Mouse (Mus musculus): ENCODE measurements at regions not wholly inside any gene's neighbourhood (a gene's known extent, or its start where the extent isn't known, plus 50 kb on each side); places are given as distances from the start of the nearest gene placed in this dataset.

DNA sequence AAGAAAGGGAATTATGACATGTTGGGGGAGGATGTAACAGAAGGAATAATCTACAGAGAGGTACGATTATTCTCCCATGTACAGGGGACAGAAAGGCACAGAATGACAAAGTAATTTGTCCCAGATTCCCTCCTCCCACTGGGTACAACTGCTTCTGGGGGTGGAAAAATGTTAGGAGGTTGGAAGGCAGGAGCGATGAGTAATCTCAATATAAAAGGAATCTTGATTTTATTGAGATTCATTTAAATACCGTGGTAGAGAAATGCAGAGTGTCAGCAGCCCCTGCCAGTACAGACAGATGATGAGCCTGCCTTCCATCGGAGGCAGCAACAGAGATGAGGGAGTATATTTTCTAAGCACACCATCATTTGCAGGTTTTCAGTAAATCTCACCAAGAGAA lies 107.1 kb upstream of the Dpt start:
- no peak overlapping the region for H3K9ac ChIP-seq (ENCODE audit: low read depth, low read length)
- WGBS, result 85% methylated on average over 4 of the region's 4 CpGs
- intact Hi-C loops (cut with DNase I), result loop anchor here (5.0 kb wide), 1 partner anchor 227 kb away; no protein-coding TSS in a partner anchor

DNA sequence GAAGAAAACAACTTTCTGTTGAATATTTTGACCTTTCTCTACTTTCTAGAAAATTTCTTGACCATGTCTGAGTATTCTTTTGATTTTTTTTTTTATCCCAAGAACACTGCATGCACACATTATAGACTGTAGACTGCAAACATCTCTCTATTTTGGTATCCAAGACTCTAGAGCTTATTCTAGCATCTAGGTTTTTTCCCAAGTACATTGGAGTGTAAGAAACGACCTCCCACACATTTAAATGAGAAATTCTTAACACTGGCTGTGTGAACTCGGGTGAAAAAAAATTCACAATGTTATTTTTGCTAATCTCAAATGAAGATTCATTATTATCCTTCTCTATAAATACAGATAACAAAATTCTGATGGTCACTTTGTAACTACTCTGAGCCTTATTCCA lies 112.0 kb upstream of the Dpt start:
- intact Hi-C loops (cut with DNase I), result no loop called here
- 57% methylated on average over 2 of the region's 2 CpGs for WGBS
- DNase-seq, result no peak
- H3K27me3 ChIP-seq (ENCODE audit: control insufficient read depth, insufficient read depth, low read length), result no peaks in the 10 kb centered on the region
- no peak overlapping the region for H3K4me3 ChIP-seq
- no peak overlapping the region for H3K9ac ChIP-seq (ENCODE audit: low read depth, low read length)
- TF ChIP-seq POLR2A (IDR thresholded peaks at IDR 0.05; ENCODE audit: insufficient read depth, low read depth, low read length), result no peak
- no peak for TF ChIP-seq CTCF (IDR thresholded peaks at IDR 0.05)
- no peak for TF ChIP-seq EP300 (IDR thresholded peaks at IDR 0.05; ENCODE audit: insufficient read depth, low read depth, low read length)
- no peak overlapping the region for H3K27ac ChIP-seq
- H3K4me1 ChIP-seq (ENCODE audit: control insufficient read depth, insufficient read depth, low read length), result peaks cover 2% of the 10 kb centered on the region; the same call in 1 of the 2 replicates
- H3K36me3 ChIP-seq (ENCODE audit: control insufficient read depth, insufficient read depth, low read length), result no peaks in the 10 kb centered on the region
- no peaks in the 10 kb centered on the region for H3K79me2 ChIP-seq (replicated peaks; ENCODE audit: control insufficient read depth, insufficient read depth, low read length)

More for the DNA sequence above, 107.1 kb upstream of the Dpt start:
- no peak for TF ChIP-seq POLR2A (IDR thresholded peaks at IDR 0.05; ENCODE audit: insufficient read depth, low read depth, low read length)
- no peak for TF ChIP-seq CTCF (IDR thresholded peaks at IDR 0.05)
- TF ChIP-seq EP300 (IDR thresholded peaks at IDR 0.05; ENCODE audit: insufficient read depth, low read depth, low read length), result no peak
- H3K27me3 ChIP-seq (ENCODE audit: control insufficient read depth, insufficient read depth, low read length), result no peaks in the 10 kb centered on the region
- no peaks in the 10 kb centered on the region for H3K36me3 ChIP-seq (ENCODE audit: control insufficient read depth, insufficient read depth, low read length)
- H3K4me3 ChIP-seq, result no peak overlapping the region
- no peak overlapping the region for H3K27ac ChIP-seq
- no peaks in the 10 kb centered on the region for H3K79me2 ChIP-seq (replicated peaks; ENCODE audit: control insufficient read depth, insufficient read depth, low read length)
- DNase-seq, result no peak
- H3K4me1 ChIP-seq (ENCODE audit: control insufficient read depth, insufficient read depth, low read length), result no peaks in the 10 kb centered on the region

DNA sequence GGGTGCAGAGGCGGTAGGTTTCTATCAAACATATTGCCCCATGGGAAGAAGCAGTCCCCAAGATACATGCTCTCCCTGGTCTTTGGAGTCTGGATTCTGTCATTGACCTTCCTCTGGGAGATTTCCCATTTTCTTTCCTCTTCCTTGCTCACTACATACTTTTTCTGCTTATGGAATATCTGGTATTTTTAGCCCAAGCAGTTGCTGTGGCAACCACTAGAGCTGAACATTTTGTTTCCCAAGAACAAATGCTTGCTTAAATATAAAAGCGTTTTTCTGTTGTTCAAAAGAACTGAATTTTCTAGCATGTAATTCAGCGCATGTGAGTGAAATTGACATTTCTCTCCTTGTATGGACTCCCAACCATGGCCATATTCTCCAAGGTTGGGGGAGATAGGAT lies 112.7 kb upstream of the Dpt start:
- DNase-seq, result no peak
- TF ChIP-seq POLR2A (IDR thresholded peaks at IDR 0.05; ENCODE audit: insufficient read depth, low read depth, low read length), result no peak
- TF ChIP-seq EP300 (IDR thresholded peaks at IDR 0.05; ENCODE audit: insufficient read depth, low read depth, low read length), result no peak
- TF ChIP-seq CTCF (IDR thresholded peaks at IDR 0.05), result no peak
- 84% methylated on average over 3 of the region's 3 CpGs for WGBS
- H3K27ac ChIP-seq, result no peak overlapping the region
- intact Hi-C loops (cut with DNase I), result no loop called here
- H3K27me3 ChIP-seq (ENCODE audit: control insufficient read depth, insufficient read depth, low read length), result no peaks in the 10 kb centered on the region
- no peak overlapping the region for H3K9ac ChIP-seq (ENCODE audit: low read depth, low read length)
- no peaks in the 10 kb centered on the region for H3K36me3 ChIP-seq (ENCODE audit: control insufficient read depth, insufficient read depth, low read length)
- H3K4me1 ChIP-seq (ENCODE audit: control insufficient read depth, insufficient read depth, low read length), result peaks cover 2% of the 10 kb centered on the region; the same call in 1 of the 2 replicates
- no peaks in the 10 kb centered on the region for H3K79me2 ChIP-seq (replicated peaks; ENCODE audit: control insufficient read depth, insufficient read depth, low read length)
- H3K4me3 ChIP-seq, result no peak overlapping the region

DNA sequence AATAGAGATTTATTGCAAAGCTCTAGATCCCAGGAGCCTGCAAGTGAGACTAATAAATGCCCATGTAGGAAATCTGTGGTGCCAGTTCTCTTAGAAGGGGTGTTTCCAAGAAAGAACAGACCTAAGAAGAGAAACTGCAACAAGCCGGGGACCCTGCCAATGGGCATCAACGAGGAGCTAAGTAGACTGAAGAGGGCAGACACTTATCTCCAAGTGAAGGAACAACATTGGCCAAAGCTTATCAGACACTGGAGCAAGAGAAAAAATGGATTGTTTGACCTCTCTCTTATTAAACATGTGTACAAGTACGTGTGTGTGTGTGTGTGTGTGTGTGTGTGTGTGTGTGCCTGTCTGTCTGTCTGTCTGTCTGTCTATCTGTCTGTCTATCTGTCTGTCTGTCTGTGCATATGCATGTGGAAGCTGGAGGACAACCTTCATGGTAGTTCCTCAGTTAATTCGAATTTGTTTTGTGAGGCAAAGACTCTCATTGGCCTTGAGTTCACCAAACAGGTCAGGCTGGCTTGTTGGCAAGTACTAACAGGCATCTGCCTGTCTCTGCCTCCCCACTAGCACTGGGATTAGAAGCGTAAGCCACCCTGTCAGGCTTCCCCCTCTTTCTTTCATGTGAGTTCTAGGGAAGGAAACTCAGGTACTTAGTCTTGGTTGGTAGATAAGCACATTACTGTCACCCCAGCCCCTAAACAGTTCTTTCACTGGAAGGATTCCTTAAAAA lies 113.4 kb upstream of the Dpt start:
- WGBS, result 66% methylated on average over 5 of the region's 5 CpGs
- no peak overlapping the region for H3K27ac ChIP-seq
- no peaks in the 10 kb centered on the region for H3K36me3 ChIP-seq (ENCODE audit: control insufficient read depth, insufficient read depth, low read length)
- no peak overlapping the region for H3K4me3 ChIP-seq
- TF ChIP-seq EP300 (IDR thresholded peaks at IDR 0.05; ENCODE audit: insufficient read depth, low read depth, low read length) (no peak), CTCF (IDR thresholded peaks at IDR 0.05) (no peak), POLR2A (IDR thresholded peaks at IDR 0.05; ENCODE audit: insufficient read depth, low read depth, low read length) (no peak)
- no peaks in the 10 kb centered on the region for H3K79me2 ChIP-seq (replicated peaks; ENCODE audit: control insufficient read depth, insufficient read depth, low read length)
- H3K27me3 ChIP-seq (ENCODE audit: control insufficient read depth, insufficient read depth, low read length), result no peaks in the 10 kb centered on the region
- DNase-seq, result no peak
- intact Hi-C loops (cut with DNase I), result no loop called here
- H3K4me1 ChIP-seq (ENCODE audit: control insufficient read depth, insufficient read depth, low read length), result peaks cover 2% of the 10 kb centered on the region; the same call in 1 of the 2 replicates
- H3K9ac ChIP-seq (ENCODE audit: low read depth, low read length), result no peak overlapping the region

DNA sequence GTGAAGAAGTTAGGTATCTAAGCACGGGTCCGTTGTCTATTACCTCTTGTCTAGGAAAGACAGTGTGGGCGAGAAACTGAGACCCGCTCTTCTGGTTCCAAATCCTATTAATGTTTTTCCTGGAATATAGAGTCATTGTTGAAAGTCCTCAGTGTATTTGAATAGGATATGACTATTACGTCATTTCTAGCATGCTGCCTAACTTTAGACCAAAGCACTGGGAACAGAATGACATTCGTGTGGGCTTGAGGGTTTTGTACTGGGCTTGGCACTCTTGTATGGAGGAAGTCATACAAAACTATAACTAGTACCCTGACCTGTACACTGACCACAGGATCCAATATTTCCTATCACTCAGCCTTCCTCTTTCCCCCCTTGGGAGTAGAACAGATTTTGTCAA lies 114.0 kb upstream of the Dpt start:
- 60% methylated on average over 6 of the region's 6 CpGs for WGBS
- Histone ChIP-seq H3K36me3 (ENCODE audit: control insufficient read depth, insufficient read depth, low read length) (no peaks in the 10 kb centered on the region), H3K27ac (no peak overlapping the region), H3K27me3 (ENCODE audit: control insufficient read depth, insufficient read depth, low read length) (no peaks in the 10 kb centered on the region), H3K9ac (ENCODE audit: low read depth, low read length) (no peak overlapping the region), H3K79me2 (replicated peaks; ENCODE audit: control insufficient read depth, insufficient read depth, low read length) (no peaks in the 10 kb centered on the region), H3K4me3 (no peak overlapping the region), H3K4me1 (ENCODE audit: control insufficient read depth, insufficient read depth, low read length) (peaks cover 2% of the 10 kb centered on the region; the same call in 1 of the 2 replicates)
- no peak for DNase-seq
- intact Hi-C loops (cut with DNase I), result no loop called here
- TF ChIP-seq POLR2A (IDR thresholded peaks at IDR 0.05; ENCODE audit: insufficient read depth, low read depth, low read length) (no peak), CTCF (IDR thresholded peaks at IDR 0.05) (no peak), EP300 (IDR thresholded peaks at IDR 0.05; ENCODE audit: insufficient read depth, low read depth, low read length) (no peak)

DNA sequence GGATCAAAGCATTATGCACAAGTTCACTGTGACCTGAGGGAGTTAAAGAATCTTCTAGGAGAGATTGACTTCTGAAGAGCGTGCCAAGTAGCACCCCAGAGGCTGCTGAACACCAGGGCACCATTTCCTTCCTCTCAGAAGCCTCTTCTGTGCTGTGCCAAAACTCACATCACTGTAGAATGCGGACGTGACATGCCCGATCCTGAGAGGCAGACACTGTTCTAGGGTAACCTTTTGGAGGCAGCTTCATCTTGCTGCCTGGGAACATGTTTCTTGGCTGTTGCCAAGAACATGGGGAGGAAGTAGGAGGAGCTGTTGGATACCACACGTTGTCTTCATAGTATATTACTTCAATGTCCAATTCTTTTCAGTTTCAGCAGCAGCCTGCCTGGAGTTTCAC lies 114.9 kb upstream of the Dpt start:
- 21% methylated on average over 5 of the region's 5 CpGs for WGBS
- DNase-seq, result peak in 1 of 2 experiments; percentile 47
- TF ChIP-seq EP300 (IDR thresholded peaks at IDR 0.05; ENCODE audit: insufficient read depth, low read depth, low read length), result peak; percentile 45; the same call in 1 of the 2 replicates
- no peak for TF ChIP-seq CTCF (IDR thresholded peaks at IDR 0.05)
- no peak overlapping the region; the same call in 1 of the 2 replicates for H3K27ac ChIP-seq
- H3K9ac ChIP-seq (ENCODE audit: low read depth, low read length), result no peak overlapping the region
- intact Hi-C loops (cut with DNase I), result no loop called here
- peaks cover 2% of the 10 kb centered on the region; the same call in 1 of the 2 replicates for H3K4me1 ChIP-seq (ENCODE audit: control insufficient read depth, insufficient read depth, low read length)
- no peaks in the 10 kb centered on the region for H3K79me2 ChIP-seq (replicated peaks; ENCODE audit: control insufficient read depth, insufficient read depth, low read length)
- H3K4me3 ChIP-seq, result no peak overlapping the region
- no peaks in the 10 kb centered on the region for H3K36me3 ChIP-seq (ENCODE audit: control insufficient read depth, insufficient read depth, low read length)
- H3K27me3 ChIP-seq (ENCODE audit: control insufficient read depth, insufficient read depth, low read length), result no peaks in the 10 kb centered on the region

Measured in heart, adult 2 months (tissue).